Mouse (Mus musculus) spleen, postnatal 14 days (tissue): ENCODE measurements at regions not wholly inside any gene's neighbourhood (a gene's known extent, or its start where the extent isn't known, plus 50 kb on each side); places are given as distances from the start of the nearest gene placed in this dataset.

ENCODE experiments used
- DNase-seq, 2 experiments: peaks; one replicate each; pipeline ENCODE4 v3.0.0; 2021 to 2022; ENCODE audit warnings: low spot score in 2 of 2

- no peak for DNase-seq
These were observed 144.6 kb upstream of the Runx1 start for GRCm38 (mm10) chr16:92970587-92970986.

DNA sequence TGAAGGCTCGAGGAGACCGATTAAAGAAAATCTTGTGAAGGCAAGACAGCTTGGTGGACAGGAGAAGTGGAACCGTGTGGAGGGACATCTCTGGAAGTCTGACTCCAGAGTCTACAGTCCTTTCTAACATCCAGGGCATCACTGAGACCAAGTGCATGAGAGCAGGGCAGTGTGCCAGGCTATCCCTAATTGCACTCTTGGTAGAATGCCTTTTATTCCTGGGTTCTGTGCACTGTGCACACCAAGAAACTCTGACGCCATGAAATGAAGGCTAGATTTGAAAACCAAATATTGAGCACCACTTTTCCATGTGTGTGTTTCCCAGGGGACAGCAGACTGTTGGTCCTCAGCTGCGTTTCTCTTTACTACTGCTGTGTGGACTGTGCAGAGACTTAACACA is 143.1 kb upstream of the Runx1 start:
- DNase-seq: no peak

DNA sequence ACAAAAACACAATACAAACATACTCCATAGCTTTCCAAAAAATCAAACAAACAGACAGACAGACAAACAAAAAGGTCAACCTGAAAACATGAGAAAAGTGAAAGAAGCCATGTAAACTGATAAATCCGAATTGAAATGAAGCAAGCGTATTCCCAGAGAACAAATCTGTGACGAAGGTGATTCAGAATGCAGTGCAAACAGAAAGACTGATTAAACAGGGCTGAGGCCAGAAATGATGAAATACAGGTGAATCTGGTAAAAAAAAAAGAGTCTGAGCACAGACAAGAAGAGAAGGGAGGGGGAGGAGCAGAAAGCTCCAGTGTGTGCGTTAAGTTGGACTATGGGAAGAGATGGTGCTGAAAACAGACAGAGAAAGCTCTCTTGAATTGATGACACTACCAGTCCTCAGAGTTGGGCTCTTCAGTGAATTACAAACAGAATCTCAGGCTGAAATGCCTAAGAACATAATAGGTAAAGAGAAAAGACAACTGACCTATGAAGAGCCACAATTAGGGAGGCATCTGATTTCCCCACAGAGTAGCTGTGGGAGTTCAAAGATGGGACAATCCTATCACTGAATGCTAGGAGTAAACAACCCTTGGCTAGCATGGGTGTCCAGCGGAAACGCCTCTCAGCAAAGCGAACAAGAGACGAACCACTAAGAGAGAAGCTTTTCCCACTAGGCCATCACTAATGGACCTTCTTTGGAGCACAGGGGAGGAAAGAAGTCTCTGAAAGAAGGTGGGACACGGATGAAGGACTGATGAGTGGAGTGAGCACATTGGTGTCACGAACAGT is 140.3 kb upstream of the Runx1 start:
- no peak for DNase-seq

DNA sequence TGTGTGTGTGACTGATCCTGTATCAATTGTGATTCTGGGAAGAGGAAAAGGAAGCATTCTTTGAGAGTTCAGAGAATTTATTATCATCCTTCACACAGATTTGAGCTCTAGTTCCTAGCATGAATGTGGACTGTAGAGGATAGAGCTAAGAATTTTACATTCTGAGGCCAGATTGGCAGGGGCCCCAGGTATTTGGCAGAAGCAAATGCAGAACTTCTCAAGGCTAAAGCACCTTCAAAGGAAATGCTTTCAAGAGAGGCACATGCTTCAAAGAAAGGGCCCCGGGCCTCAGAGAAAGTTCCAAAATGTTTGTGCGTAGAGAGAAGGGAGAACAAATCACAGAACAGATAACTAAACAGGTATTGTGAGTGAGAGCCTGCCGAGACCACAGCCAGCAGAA is 139.7 kb upstream of the Runx1 start:
- no peak for DNase-seq

DNA sequence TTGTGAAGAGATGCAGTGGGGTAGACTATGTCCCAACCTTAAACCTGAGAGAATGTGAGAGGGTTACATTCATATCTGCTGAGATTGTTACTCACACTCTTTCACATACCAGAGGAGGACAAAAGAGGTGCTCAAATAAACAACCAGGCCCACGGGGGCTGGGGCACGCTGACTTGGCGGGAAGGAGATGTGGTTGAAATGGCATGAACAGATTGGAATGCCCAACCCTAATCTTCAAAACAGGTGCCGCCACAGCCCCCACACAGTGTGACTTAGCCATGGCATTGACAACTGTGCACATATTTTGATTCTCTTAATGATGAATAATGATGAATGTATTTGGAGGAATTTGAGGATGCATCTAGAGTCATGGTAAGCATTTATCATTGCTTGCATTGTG is 137.6 kb upstream of the Runx1 start:
- DNase-seq: no peak

GRCm38 (mm10) chr16:92961361-92961760 is 135.4 kb upstream of the Runx1 start:
- DNase-seq: no peak

- DNase-seq: no peak
These were observed 134.8 kb upstream of the Runx1 start for GRCm38 (mm10) chr16:92960740-92961139.

DNA sequence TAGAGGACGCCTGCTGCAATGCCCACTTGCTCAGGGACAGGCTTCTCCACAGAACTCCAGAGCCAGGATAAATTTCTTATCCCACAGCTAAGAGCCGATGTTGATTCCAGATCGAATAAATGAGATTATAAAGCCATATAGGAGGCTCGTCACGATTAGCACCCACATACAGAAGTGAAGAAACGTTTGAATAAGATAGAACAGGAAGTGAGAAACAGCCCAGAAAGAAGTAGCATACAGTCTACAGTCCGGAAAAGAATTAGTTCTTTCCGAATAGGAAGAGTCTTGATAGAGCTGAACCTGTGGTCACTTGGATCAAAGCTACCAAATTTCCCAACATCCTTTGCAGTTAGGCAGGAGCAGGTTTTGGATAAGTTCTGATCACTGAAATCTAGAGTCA is 133.0 kb upstream of the Runx1 start:
- no peak for DNase-seq

DNA sequence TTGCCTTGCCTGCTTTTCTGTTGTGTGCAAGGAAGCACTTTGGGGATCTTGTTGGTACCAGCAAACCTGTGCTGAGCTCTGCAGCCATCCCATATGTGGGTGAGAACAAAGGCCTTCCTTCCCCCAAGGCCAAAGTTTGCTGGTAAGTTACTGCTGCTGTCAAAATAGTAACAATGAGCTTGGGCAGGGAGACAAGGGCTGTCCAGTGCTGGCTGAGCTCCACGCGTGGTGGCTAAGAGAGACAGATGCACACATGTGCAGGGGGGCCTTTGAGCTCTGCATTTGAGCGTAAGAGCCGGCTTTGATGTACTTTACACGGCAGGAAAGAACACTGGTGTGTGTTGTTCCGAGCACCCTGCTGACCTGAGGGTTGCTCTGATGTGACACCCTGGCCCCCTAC is 132.2 kb upstream of the Runx1 start:
- no peak for DNase-seq

GRCm38 (mm10) chr16:92955508-92955907 is 129.6 kb upstream of the Runx1 start:
- no peak for DNase-seq

- no peak for DNase-seq
These were observed 129.1 kb upstream of the Runx1 start for GRCm38 (mm10) chr16:92955087-92955486.

- no peak for DNase-seq
These were observed 128.1 kb upstream of the Runx1 start for GRCm38 (mm10) chr16:92953936-92954654.

- no peak for DNase-seq
These were observed 126.6 kb upstream of the Runx1 start for GRCm38 (mm10) chr16:92952336-92953097.

GRCm38 (mm10) chr16:92951516-92951915 is 125.6 kb upstream of the Runx1 start:
- no peak for DNase-seq

- DNase-seq: no peak
These were observed 122.5 kb upstream of the Runx1 start for GRCm38 (mm10) chr16:92948494-92948893.

- DNase-seq: no peak
These were observed 120.6 kb upstream of the Runx1 start for GRCm38 (mm10) chr16:92946554-92946953.

DNA sequence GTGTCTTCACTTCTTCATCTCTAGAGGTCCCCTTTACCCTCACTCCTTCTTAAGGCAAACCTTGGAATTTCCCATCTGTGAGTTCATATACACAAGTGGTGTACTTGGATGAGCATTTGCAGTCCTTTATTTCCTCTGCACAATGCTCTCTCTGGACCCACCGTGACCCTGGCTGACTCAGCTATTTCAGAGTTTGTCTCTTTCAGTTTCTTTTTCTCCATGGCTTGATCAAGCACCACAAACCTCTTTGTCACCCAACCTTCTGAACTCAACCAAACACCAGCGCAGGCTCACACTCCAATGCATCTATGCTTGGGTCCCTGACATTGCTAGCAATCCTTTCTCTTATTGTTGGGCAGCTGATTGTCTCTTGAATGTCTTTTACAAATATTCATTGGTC is 118.0 kb upstream of the Runx1 start:
- DNase-seq: no peak

- DNase-seq: no peak
These were observed 113.7 kb upstream of the Runx1 start for GRCm38 (mm10) chr16:92939618-92940017.

DNA sequence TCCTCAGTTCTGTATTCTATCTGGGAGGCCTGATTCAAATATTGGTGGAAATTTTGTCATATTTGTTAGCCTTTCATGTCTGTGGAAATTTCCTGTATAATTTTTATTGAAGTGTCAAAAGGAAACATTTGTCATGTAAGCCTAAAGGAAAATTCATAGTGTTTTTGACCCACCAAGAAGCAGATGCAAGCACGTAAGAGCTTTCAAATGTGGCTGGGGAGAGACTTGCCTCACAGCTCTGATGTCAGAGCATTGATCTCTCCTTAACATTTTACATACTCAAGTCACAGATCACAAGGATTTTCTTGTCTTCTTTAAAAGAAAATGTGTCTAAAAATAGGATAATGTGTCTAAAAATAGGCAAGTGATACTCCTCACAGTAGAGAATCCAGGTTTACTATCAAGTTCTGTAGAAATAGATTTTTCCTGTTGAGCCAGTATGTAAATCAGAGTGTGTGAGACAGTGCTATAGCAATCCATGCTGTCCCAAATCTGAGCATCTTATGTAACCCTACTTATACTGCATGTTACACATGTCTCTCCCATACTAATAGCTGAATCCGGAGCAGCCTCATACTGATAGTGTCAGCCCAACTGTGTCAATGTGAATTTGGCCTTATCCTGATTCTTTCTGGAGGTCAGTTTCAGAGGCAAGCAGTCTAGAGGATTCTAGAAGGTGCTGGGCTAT is 110.0 kb upstream of the Runx1 start:
- no peak for DNase-seq

DNA sequence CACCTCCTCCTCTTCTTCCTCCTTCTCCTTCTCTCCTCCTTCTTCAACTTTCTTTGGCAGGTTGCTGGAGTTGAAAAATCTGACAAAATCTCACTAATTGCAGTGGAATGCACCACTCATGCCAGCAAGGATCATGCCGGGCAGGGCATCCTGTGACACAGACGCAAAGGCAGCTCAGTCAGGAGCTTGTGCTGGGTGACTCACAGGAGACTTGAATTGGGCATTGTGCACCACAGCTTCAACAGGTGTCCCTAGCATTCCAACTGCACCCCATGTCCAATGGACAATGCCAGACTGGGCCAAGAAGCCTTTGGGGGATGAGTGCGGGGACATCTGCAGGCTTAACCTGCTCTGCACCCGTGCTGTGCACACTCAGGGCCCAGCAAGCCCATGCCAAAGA is 104.2 kb upstream of the Runx1 start:
- no peak for DNase-seq

- DNase-seq: no peak
These were observed 102.3 kb upstream of the Runx1 start for GRCm38 (mm10) chr16:92928201-92928600.

DNA sequence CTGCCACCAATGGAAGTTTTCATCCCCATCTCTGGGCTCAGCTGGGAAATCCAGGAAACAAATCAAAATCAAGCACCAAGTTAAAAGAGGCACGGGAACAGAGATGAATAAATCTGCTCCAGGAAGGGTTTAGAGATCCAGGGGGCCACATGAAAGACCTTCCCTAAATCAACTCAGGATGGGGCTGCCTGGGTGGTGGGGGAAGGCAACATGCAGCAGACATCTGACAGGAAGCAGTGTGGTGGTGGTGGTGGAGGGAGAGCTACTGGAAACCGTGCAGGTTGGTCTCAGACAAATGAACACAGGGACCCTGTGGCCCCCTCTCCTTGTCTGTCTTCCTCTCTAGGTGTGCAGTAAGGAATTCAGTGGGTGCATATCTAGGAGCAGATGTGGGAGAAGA is 101.7 kb upstream of the Runx1 start:
- DNase-seq: no peak
